In the genomic region with DNA sequence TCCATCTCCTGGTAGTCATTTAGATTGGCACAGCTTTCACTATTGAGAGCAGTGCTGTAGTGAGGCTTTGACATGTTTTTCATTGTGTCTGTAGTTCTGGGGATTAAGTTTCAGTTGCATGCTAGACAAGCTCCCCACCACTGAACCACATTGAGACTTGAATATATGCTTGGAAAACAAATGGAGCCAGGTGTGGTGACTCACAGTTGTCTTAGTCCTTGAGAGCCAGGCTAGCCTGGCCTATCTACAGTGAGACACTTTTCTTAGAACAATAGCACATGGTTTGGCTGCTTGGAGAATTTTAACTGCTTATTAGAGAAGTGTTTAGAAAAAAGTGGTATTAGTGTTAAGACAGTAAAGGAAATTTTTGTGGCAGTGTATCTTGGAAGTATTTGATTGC, we compare ENCODE assay signal across 8 mouse cellular contexts. TPM values are rescaled to one million over a fixed set of nuclear protein-coding genes. Genes with fewer than 3 reads are reported as not detected.
DNase-seq lines count a peak whose midpoint lies in the region; ATAC-seq and TF ChIP-seq lines count a peak whose summit lies in the region.

No protein-coding gene starts in this region.

- peaks cover 4% of the 10 kb centered on the region; the same call in 1 of the 2 replicates for H3K4me1 ChIP-seq in lung, postnatal 0 days (ENCODE audit: insufficient read depth, low read depth, low read length)
- peaks cover 24% of the 10 kb centered on the region for H3K4me1 ChIP-seq in embryonic facial prominence, embryonic 14.5 days (ENCODE audit: control insufficient read depth, insufficient read depth, low read length)
- peaks cover 6% of the 10 kb centered on the region for H3K4me1 ChIP-seq in intestine, postnatal 0 days (replicated peaks; ENCODE audit: control insufficient read depth, insufficient read depth, low read length)
- H3K4me1 ChIP-seq in neural tube, embryonic 15.5 days = peaks cover 39% of the 10 kb centered on the region

- intact Hi-C loops in left cerebral cortex, postnatal 36 days (cut with DNase I) = no loop called here

- no peak for ATAC-seq in lung, postnatal 0 days
- ATAC-seq in embryonic facial prominence, embryonic 14.5 days (ENCODE audit: low read depth) = no peak
- no peak for ATAC-seq in intestine, postnatal 0 days
- no peak for ATAC-seq in neural tube, embryonic 15.5 days (ENCODE audit: low FRiP score)

- H3K4me2 ChIP-seq in lung, postnatal 0 days (replicated peaks; ENCODE audit: low read depth, low read length) = peak overlapping the region; percentile 63
- H3K4me2 ChIP-seq in embryonic facial prominence, embryonic 14.5 days (ENCODE audit: low read depth, low read length) = peak overlapping the region; percentile 87
- peak overlapping the region; percentile 77 for H3K4me2 ChIP-seq in intestine, postnatal 0 days (replicated peaks; ENCODE audit: low read depth)
- H3K4me2 ChIP-seq in neural tube, embryonic 15.5 days = peak overlapping the region; percentile 95

- peaks cover 15% of the 10 kb centered on the region; the same call in 1 of the 2 replicates for H3K36me3 ChIP-seq in lung, postnatal 0 days (ENCODE audit: insufficient read depth, low read length)
- H3K36me3 ChIP-seq in embryonic facial prominence, embryonic 14.5 days (ENCODE audit: control insufficient read depth, insufficient read depth, low read length) = peaks cover 44% of the 10 kb centered on the region
- peaks cover 27% of the 10 kb centered on the region for H3K36me3 ChIP-seq in intestine, postnatal 0 days (ENCODE audit: control insufficient read depth, insufficient read depth)
- peaks cover 26% of the 10 kb centered on the region for H3K36me3 ChIP-seq in neural tube, embryonic 15.5 days

- H3K9me3 ChIP-seq in lung, postnatal 0 days (ENCODE audit: low read length) = no peaks in the 10 kb centered on the region
- H3K9me3 ChIP-seq in embryonic facial prominence, embryonic 14.5 days (ENCODE audit: control insufficient read depth, low read length) = no peaks in the 10 kb centered on the region
- no peaks in the 10 kb centered on the region for H3K9me3 ChIP-seq in intestine, postnatal 0 days (ENCODE audit: control insufficient read depth)
- H3K9me3 ChIP-seq in neural tube, embryonic 15.5 days (replicated peaks) = no peaks in the 10 kb centered on the region

- TF ChIP-seq EP300 in lung, postnatal 0 days (IDR thresholded peaks at IDR 0.05) = no peak

- peak overlapping the region; percentile 96 for H3K9ac ChIP-seq in lung, postnatal 0 days (replicated peaks; ENCODE audit: low read depth)
- H3K9ac ChIP-seq in embryonic facial prominence, embryonic 14.5 days (ENCODE audit: low read depth, low read length) = peak overlapping the region; percentile 96
- peak overlapping the region; percentile 96 for H3K9ac ChIP-seq in intestine, postnatal 0 days (ENCODE audit: low read depth, low read length)
- peak overlapping the region; percentile 79 for H3K9ac ChIP-seq in neural tube, embryonic 15.5 days (replicated peaks)

- peak overlapping the region; percentile 91 for H3K4me3 ChIP-seq in lung, postnatal 0 days (ENCODE audit: low read depth, low read length)
- peak overlapping the region; percentile 66 for H3K4me3 ChIP-seq in embryonic facial prominence, embryonic 14.5 days (ENCODE audit: low read depth, low read length)
- H3K4me3 ChIP-seq in intestine, postnatal 0 days (ENCODE audit: low read depth, low read length) = peak overlapping the region; percentile 70
- H3K4me3 ChIP-seq in neural tube, embryonic 15.5 days (replicated peaks) = peak overlapping the region; percentile 53

- H3K27me3 ChIP-seq in lung, postnatal 0 days (replicated peaks; ENCODE audit: insufficient read depth, low read length) = no peaks in the 10 kb centered on the region
- no peaks in the 10 kb centered on the region for H3K27me3 ChIP-seq in embryonic facial prominence, embryonic 14.5 days (replicated peaks; ENCODE audit: control insufficient read depth, insufficient read depth, low read length)
- no peaks in the 10 kb centered on the region for H3K27me3 ChIP-seq in intestine, postnatal 0 days (replicated peaks; ENCODE audit: control insufficient read depth, insufficient read depth, low read length)
- no peaks in the 10 kb centered on the region for H3K27me3 ChIP-seq in neural tube, embryonic 15.5 days (replicated peaks)

- peak; percentile 60 for DNase-seq in lung, postnatal 0 days (ENCODE audit: low spot score)
- DNase-seq in lung, adult 18-20 months = no peak
- DNase-seq in embryonic facial prominence, embryonic 14.5 days (ENCODE audit: low spot score) = peak; percentile 52
- DNase-seq in cerebellum, adult 11-12 months = no peak
- DNase-seq in left cerebral cortex, postnatal 36 days (ENCODE audit: low spot score in 2 of 2) = no peak
- DNase-seq in kidney, adult 18-20 months = no peak

- no peak for TF ChIP-seq CTCF in lung, postnatal 0 days (IDR thresholded peaks at IDR 0.05)
- TF ChIP-seq CTCF in intestine, postnatal 0 days (IDR thresholded peaks at IDR 0.05; ENCODE audit: low read depth) = no peak

- H3K27ac ChIP-seq in lung, postnatal 0 days (ENCODE audit: low read length) = peak overlapping the region; percentile 97
- H3K27ac ChIP-seq in embryonic facial prominence, embryonic 14.5 days (replicated peaks; ENCODE audit: low read depth, low read length) = peak overlapping the region; percentile 99; the same call in 1 of the 2 replicates
- H3K27ac ChIP-seq in intestine, postnatal 0 days (ENCODE audit: low read depth, low read length) = no peak overlapping the region
- H3K27ac ChIP-seq in neural tube, embryonic 15.5 days (replicated peaks) = no peak overlapping the region; the same call in 1 of the 2 replicates

RNA-seq across cellular contexts. Expression of a gene that starts 1.8 kb away (rescaled TPM):
- polyA plus RNA-seq in lung, postnatal 0 days (2015; fragmentation: Nextera tagmentation; extraction: Ambion mirVana) = 229 and 238 TPM in 2 replicates
- 494 and 574 TPM in 2 replicates for polyA plus RNA-seq in embryonic facial prominence, embryonic 14.5 days (2014; fragmentation: Nextera tagmentation; extraction: Ambion mirVana)
- polyA plus RNA-seq in intestine, postnatal 0 days (2015; fragmentation: Nextera tagmentation; extraction: Ambion mirVana) = 257 TPM in 2 replicates
- polyA plus RNA-seq in neural tube, embryonic 15.5 days (2015; fragmentation: Nextera tagmentation; extraction: Ambion mirVana) = 403 and 429 TPM in 2 replicates
- total RNA-seq in left cerebral cortex, postnatal 36 days (2021) = 100 to 1,000 TPM; 101 to 118 TPM

RNA-seq across cellular contexts. Expression of a gene that starts 26.5 kb away (rescaled TPM):
- 60.3 and 61.1 TPM in 2 replicates for polyA plus RNA-seq in lung, postnatal 0 days (2015; fragmentation: Nextera tagmentation; extraction: Ambion mirVana)
- 87.0 and 88.7 TPM in 2 replicates for polyA plus RNA-seq in embryonic facial prominence, embryonic 14.5 days (2014; fragmentation: Nextera tagmentation; extraction: Ambion mirVana)
- polyA plus RNA-seq in intestine, postnatal 0 days (2015; fragmentation: Nextera tagmentation; extraction: Ambion mirVana) = 51.5 and 59.5 TPM in 2 replicates
- polyA plus RNA-seq in neural tube, embryonic 15.5 days (2015; fragmentation: Nextera tagmentation; extraction: Ambion mirVana) = 81.2 and 82.1 TPM in 2 replicates
- 10 to 100 TPM; 35.0 to 62.2 TPM for total RNA-seq in left cerebral cortex, postnatal 36 days (2021)

RNA-seq across cellular contexts. Expression of a gene that starts 56.5 kb away (rescaled TPM):
- 106 and 177 TPM in 2 replicates for polyA plus RNA-seq in lung, postnatal 0 days (2015; fragmentation: Nextera tagmentation; extraction: Ambion mirVana)
- polyA plus RNA-seq in embryonic facial prominence, embryonic 14.5 days (2014; fragmentation: Nextera tagmentation; extraction: Ambion mirVana) = 223 and 292 TPM in 2 replicates
- polyA plus RNA-seq in intestine, postnatal 0 days (2015; fragmentation: Nextera tagmentation; extraction: Ambion mirVana) = 74.9 and 88.3 TPM in 2 replicates
- polyA plus RNA-seq in neural tube, embryonic 15.5 days (2015; fragmentation: Nextera tagmentation; extraction: Ambion mirVana) = 99.0 and 99.7 TPM in 2 replicates
- 10 to 100 TPM; 27.0 to 40.0 TPM for total RNA-seq in left cerebral cortex, postnatal 36 days (2021)

Comparison
In these comparisons a context has a peak if more than half of its experiments do, and no peak if none do; other contexts are left out.
1. DNase-seq: peak in lung, postnatal 0 days (single experiment) and embryonic facial prominence, embryonic 14.5 days (single experiment); none in lung, adult 18-20 months (0 of 2), cerebellum, adult 11-12 months (single experiment), left cerebral cortex, postnatal 36 days (0 of 2) and kidney, adult 18-20 months (single experiment).
2. H3K27ac ChIP-seq: peak in lung, postnatal 0 days (single experiment) and embryonic facial prominence, embryonic 14.5 days (single experiment); none in intestine, postnatal 0 days (single experiment) and neural tube, embryonic 15.5 days (single experiment).
3. Peak in every context shown above with its lines, with median percentiles within 50 percentile points of each other: H3K4me2 ChIP-seq, H3K4me3 ChIP-seq and H3K9ac ChIP-seq.